Mouse (Mus musculus) T-helper 1 cell (primary cell): ENCODE measurements around the gene Pdcd1lg2.

Experiments used
- in situ Hi-C: fragments of 300-600 bp; cut with MboI, MseI; formaldehyde crosslinking; loops from one replicate; pipeline ENCODE4 v1.15.1; 2025; ENCODE audit warnings: high pct_unique_total_duplicates

Pdcd1lg2 gene

DNA sequence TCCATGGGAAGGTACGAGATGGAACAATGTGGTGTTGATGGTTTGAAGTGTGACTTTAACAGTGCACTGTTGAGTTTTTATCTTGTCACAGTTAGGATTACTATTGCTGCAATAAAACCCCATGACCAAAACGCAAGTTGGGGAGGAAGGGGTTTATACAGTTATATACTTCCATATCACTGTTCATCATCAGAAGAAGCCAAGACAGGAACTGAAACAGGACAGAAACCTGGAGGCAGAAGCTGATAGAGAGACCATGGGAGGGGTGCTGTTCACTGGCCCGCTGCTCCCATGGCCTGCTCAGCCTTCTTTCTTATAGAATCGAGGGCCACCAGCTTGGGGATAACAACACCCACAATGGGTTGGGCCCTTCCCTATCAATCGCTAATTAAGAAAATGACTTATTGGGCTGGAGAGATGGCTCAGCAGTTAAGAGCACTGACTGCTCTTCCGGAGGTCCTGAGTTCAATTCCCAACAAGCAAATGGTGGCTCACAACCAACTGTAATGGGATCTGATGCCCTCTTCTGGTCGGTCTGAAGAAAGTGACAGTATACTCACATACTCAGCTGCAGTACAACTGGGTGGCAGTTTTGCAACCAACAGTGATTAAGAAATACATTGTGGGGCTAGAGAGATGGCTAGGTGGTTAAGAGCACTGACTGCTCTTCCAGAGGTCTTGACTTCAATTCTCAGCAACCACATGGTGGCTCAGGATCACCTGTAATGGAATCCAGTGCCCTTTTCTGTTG lies 53.1 kb downstream of the Pdcd1lg2 start:
- in situ Hi-C loops = no loop called here

DNA sequence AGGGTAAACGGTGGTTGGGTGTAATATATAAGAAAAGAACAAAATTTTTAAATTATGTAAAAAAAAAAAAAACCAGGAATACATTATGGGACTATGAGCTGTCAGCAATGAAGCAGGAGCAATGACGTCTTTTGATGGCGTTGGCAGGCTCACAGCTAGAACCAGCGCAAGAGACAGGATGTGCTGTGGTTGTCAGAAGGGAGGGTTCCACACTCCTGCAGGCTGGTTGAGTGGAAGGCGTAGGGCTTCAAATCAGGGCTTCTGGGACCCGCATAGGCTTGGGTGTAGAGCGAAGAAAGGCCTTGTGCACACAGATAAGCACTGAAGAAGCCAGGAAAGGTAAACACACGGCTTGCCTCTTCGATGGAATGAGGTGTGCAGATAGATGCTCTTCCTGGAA lies 56.1 kb downstream of the Pdcd1lg2 start:
- in situ Hi-C loops = no loop called here

DNA sequence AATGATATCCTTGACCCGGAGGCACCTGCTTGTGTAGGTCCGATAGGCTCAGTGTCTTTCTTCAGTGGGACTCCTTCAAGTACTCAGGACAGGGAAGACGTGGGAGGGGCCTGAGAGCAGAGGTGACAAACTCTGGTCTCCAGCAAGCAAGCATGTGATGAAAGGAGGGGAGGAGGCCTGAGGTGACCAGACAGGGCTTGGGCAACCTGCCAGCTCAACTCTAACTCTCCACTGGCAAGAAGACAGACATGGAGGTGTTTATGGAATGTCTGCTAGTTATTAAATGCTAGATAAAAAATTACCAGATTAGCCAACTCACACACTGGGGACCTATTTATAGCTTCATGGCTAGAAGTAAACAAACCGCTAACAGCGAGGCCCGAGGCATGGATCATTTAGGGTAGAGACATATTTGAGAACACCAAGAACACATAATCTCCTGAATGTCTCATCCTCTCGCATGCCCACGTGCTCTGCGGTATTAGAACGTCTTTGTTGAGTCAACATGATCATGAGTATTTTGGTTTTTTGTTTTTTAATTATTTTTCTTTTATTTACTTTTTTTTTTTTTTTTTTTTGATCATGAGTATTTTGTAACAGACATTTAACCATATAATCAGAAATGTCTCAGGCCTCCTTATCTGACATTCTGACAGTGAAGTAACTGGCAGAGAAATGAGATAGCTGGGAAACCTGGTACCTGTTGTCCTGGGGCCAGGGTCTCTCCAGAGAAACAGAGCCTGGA lies 58.4 kb downstream of the Pdcd1lg2 start:
- in situ Hi-C loops = no loop called here

DNA sequence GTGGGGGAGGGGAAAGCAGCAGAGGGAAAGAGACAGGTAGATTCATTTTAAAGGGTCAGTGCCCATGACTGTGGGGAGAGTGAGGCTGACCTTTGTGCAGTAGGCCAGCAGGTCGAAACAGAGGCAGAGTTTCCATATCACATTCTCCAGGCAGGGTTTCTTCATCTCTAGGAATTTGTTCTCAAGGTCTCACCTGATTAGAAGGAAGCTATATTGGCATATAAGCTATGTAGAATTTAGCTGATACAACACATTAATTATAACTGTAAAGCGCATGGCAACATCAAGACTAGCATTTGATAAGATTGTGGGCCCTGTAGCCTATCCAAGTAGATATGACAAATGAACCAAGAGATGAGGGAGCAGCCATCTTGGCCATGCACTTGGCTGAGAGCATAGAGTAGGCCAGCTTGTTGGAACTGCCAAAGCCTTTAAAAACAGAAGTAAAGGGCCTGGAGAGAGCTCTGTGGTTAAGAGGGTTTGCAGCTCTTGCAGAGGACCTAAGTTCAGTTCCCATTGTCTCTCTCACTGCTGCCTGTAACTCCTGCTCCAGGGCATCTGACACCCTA lies 59.1 kb downstream of the Pdcd1lg2 start:
- in situ Hi-C loops = no loop called here

DNA sequence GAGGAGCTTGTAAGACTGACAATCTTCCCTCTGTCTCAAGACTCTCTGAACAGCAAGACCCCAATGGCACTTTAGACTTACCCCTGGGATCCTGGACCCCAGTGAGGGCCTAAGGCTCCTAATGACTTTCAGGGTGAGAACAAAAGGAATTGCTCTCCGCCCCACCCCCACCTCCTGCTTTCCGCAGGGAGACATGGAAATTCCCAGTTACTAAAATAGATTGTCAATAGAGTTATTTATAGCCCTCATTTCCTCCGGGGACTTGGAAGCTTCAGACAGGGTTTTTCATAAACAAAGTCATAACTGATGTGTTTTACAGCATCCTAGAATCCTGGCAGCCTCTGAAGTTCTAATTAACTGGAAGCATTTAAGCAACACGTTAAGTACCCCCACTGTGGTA lies 59.9 kb downstream of the Pdcd1lg2 start:
- in situ Hi-C loops = no loop called here

DNA sequence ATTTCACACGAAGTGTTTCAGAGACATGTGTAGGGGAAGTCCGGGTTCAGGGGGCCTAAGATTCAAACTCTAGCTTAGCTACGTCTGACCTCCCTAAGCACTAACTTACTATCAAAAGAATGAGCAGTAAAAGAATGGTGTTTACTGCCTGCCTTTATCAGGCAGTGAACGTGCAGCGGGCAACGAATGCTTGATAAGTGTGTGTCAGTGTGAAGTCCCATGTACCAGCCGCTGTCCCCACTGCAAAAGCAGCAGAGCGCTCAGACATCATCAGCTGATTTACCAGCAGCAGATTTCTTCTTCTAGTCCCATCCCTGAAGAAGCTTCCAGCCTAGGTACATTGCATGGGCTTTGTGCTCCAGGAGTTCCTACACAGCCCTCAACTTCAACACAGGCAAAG lies 61.7 kb downstream of the Pdcd1lg2 start:
- in situ Hi-C loops = no loop called here

DNA sequence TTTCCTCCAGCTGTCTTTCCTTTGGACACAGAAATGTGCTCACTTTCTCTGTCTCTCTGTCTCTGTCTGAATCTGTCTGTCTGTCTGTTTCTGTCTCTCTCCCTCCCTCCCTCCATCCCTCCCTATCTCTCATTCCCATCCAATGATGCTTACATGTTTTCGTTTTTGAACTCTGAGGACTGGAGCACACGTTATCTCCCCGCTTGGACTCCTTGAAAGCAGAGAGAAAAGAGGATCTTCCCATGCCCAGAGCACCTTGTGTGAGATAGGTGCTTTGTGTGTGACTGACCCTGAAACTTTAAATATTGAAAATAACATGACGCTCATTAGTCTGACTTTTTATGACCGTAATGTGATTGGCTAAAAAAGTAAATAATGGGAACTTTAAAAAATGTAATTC lies 62.2 kb downstream of the Pdcd1lg2 start:
- in situ Hi-C loops = no loop called here

DNA sequence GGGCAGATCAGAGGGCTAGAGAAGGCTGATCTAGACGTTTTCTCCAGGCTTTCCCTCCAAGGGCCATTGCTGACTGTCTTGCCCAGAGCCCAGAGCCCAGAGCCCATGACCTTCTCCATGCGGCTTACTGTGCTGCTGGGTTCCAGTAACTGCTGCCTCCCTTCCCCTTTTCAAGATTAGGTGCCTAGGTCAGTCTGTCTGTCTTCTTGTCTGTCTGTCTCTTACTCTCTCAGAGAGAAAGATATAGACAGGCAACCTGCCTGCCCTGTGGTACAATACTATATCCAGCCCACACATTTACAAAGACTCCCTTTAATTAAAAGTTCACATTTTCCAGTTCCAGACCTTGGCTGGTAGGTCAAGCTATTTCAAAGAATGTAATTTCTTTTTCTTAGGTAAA lies 64.1 kb downstream of the Pdcd1lg2 start:
- in situ Hi-C loops = no loop called here

DNA sequence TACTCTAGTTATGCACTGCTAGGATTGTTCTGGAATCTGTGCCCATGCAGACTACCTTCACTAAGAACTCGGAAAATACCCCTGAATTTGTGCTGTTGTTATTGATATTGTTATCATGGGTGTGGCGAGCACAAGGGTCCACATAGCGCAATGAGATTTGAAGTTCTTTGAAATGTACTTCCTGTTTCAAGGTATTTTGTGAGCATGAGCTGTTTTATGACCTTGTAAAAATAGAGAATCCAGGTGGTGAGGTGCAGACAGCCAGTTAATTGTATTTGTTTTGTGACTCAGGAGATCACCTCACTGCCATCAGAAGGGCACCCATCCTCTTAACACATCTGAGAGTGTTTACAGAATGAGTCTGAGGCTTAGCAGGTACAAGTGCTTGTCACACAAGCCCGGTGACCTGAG lies 64.5 kb downstream of the Pdcd1lg2 start:
- in situ Hi-C loops = no loop called here

DNA sequence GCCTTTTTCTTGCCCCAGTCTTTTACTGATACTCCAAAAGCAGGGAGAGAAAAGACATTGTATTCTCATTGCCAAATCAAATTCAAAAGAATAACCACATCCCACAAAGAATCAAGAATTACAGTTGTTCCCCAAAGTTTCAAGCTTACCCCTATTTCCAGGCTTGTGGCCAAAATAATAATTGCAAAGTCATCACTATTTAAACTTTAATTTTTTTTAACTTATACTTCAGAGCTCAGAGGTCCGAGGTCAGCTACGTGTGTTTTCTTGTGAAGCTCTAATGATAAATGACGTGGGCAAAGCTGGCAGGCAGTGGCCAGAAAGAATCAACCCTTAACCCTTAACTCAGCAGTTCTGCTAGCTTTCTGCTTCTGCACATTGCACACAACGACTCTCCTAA lies 67.9 kb downstream of the Pdcd1lg2 start:
- in situ Hi-C loops = no loop called here

DNA sequence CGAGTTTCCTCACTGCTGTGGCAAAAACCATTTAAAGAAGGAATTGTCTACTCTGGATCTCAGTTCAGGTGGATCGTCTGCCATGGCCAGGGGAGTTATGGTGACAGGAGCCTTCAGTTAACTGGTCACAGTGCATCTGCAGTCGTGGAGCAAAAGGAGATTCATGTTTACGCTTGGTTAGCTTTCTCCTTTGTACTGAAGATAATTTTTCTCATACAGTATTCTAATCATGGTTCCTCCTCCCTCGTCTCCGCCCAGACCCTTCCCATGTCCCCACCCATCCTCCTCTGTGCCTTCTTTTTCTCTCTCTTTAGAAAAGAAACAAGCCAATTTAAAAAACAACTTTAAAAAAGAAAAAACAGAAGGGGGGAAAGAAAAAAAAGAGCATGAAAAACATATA lies 70.9 kb downstream of the Pdcd1lg2 start:
- in situ Hi-C loops = no loop called here

DNA sequence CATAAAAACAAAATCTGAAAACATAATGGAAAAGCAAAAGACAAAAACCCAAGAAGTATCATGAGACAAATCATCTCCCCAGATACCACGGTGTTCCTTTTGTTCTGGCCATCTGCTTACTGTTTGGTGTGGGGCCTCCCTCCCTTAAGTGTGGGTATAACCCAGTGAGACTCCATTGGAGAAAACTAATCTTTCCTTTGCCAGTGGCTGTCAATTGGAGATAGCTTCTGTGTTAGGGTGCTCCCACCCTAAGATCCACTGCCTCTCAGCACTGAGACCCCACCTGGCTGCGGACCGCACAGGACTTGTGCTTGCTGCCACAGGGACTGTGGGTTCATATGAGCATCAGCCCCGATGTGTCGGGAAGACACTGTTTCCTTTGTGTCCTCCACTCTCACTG lies 71.4 kb downstream of the Pdcd1lg2 start:
- in situ Hi-C loops = no loop called here

DNA sequence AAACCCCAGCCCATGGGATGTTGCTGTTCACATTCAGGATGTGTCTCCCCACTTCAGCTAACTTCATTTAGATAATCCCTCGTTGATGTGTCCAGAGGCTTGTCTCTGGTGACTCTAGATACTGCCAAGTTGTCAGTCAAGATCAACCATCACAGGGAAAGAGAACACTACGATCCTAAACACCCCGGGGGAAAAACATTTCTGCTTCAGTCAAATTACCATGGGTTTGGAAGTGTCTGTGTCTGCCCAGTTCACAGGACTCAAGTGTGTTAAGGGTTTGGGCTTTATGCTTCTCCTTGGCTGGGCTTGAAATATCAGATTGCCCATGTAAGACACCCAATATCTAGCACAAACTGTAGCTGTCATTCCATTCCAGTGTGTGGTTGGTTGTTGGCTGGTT lies 71.9 kb downstream of the Pdcd1lg2 start:
- in situ Hi-C loops = no loop called here

DNA sequence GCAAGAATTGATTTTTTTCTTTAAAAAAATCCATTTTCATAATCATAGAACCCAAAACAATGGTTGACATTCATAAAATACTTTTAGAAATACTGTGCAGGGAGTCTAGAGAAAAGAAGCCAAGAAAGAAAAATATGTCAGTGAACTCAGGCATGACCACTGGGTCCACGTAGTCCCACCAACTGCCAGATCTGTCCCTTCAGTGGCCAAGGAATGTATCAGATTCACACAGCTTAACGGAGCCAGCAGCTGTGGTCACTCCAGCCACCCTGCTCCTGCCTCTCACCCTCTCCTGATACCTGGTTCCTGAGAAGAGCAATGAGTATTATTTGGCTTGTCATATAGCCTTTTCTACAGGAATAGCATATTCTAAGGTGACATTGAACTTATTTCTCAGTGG lies 72.7 kb downstream of the Pdcd1lg2 start:
- in situ Hi-C loops = no loop called here

DNA sequence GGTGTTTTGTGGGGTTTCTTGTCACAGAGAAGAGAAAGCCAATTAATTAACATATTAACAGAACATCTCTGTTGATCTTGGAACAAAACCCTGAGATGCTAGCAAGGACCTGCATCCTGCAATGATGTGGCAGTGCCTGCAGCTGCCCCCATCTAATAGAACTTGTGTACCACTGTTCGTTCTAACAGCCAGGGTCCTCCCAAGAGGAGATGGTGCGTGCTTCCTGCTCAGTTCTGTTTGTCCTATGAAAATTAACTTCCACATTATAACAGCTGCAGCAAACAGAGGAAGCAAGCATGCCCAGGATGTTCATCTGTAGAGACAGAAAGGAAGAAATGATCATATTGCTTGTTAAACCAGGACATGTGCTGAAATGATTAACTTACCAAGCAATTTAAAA lies 73.8 kb downstream of the Pdcd1lg2 start:
- in situ Hi-C loops = no loop called here

DNA sequence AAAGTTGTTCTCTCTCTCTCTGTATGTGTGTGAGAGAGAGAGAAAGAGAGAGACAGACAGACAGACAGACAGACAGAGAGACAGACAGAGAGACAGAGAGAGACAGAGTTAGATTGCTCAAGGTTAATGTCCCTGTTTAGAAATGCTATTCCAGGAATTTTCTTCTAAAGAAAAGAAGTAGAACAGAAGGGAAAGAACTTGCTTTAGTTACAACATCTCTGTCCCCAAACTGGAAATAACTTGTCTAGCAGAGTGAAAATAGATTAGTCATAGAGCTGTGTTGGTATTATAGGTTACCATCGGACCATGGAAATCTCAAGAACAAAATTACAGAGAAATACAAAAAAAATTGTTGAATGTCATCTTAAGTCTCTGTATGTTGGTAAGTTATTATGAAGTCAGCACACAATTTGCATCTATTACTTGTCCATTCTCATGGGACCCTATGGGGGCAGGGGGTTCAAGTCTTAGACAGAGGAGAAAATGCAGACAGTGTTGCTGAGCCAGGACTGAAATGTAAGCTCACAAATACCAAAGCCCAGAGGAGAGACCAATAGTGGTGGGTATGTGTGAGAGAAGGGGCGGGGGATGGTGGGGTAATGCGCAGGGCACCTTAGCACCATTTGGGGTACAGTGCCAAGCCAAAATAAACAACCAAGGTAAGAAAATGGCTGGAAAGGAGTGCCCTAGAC lies 74.7 kb downstream of the Pdcd1lg2 start:
- in situ Hi-C loops = no loop called here

DNA sequence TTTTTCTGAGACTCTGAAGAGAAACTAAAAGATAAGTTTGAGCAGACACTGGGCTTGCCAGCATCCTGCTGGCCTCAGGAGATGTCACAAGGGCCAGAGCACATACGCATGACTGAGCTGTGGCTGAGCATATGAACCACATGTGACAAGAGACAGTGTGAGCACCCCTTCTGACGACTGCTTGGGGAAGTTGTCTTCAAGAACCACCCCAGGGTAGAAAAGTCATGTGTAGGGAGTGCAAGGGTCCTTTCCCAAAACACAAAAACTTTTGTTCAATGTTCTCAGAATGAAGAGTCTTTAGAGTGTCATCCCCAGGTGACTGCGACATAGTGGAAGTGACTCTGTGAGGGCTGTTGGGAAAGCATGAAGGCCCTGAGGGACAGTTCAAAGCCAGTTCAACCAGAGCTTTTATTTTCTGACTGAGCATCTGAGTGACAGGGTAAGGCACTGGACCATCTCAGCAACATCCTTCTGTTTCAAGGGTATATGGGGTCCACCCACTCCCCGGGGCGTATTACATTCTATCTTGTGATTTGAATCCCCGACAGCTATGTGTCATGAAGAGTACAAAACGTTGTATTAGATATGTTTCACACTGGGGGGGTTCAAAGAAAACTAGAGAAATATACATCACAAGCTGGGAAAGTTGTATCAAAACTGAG lies 76.0 kb downstream of the Pdcd1lg2 start:
- in situ Hi-C loops = no loop called here

DNA sequence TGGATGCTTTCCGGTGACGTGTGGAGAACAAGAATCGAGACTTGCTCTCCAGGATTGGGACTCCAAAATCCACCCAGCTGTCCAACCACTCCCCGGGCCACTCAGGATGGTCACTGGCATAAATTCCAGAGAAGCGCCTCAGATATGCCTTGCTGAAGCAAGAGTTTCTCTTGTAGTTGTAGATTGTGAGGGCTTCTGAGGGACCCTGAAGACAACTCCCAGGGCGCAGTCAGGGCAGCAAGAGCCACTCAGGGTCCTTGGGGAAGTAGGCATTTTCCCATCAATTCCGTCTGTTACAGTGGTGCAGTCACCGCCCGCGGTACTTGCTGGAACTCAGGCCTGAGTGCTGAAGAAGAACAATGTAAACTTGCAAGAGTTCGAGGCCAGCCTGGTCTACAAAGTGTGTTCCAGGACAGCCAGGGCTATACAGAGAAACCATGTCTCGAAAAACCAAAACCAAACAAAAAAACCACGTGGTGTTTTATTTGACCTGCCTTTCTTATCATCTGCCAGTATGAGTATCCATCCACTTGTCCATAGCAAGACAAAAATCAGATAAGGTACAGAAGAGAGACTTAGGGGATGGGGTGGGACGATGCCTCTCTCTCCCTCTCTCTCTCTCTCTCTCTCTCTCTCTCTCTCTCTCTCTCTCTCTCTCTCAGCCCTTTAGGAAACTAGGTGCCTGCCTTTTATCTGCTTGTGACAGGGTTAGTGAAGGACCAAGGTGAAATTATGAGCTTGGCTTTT lies 76.8 kb downstream of the Pdcd1lg2 start:
- in situ Hi-C loops = no loop called here

DNA sequence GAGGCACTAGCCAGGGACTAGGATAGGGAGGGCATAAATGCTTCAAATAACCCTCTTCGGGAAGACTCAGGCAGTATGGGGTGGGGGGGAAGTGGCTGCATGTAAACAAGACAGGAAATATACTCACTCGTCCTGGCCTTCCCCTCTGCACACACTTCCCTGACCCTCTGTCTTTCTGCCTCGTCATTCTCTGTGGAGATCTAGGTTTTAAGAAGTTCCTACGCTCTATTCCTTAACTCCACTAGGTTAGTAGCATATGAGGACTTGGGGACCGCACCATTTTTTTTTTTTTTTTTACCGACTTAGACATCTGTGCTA lies 77.3 kb downstream of the Pdcd1lg2 start:
- in situ Hi-C loops = no loop called here

DNA sequence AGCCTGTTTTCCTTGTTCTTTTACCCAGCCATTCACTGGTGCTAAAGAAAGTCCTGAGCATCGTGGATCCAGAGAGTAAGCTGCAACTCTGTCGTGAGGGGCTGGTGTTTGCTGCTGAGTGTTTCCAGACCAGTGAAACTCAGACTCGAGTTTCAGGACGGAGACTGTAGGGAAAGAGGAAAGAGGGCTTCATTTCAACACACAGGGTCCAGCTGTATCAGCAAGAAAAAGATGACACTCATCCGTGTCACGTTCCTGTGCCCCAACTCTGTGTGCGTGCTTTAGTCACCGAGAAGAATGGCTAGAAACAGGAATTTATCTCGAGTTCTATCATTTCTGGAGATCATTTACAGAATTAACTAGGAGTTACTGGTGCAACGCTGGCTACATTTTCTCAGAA lies 77.7 kb downstream of the Pdcd1lg2 start:
- in situ Hi-C loops = no loop called here

DNA sequence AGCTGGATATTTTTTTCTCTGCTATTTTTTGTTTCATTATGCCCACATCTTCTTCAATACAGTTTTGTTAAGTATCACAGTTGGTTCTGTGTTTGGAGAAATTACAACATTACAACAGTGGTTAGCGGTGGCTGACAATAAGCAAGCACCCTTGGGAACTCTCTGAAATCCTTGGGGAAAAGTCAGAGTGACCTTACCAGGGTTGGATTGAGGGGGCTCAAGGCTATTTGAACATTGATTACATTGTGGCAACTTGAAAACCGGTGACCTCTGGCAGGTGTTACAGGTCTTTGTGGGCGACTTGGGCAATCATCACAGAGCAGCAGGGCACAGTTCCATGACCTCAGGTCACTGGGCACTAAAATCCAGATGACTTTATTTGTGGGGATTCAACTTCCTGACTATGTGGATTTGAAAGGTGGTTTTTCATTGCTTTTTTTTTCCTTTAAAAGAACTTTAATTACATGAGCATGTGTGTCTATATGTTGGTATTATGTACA lies 79.1 kb downstream of the Pdcd1lg2 start:
- in situ Hi-C loops = loop anchor here (10.0 kb wide), 1 partner anchor 105 kb away; no protein-coding TSS in a partner anchor
